Mouse (Mus musculus) brown adipose tissue, adult 24 weeks (tissue): ENCODE measurements around the gene Smarca4. TPM values are rescaled to one million over a fixed set of nuclear protein-coding genes. Genes with fewer than 3 reads are reported as not detected.

Experiments used
- polyA plus RNA-seq: library from polyadenylated mRNA; stranded (reverse); fragments of >200 nt; gene quantifications from 2 replicates; pipeline ENCODE4 v1.2.4, GENCODE M21; 2012; ENCODE audit not compliant: missing spikeins, insufficient read depth, insufficient read length

Smarca4 gene
- polyA plus RNA-seq, 1 experiment: 26.2 TPM

Other genes starting within 250 kb of the Smarca4 start
- 11.7 and 13.8 TPM in 2 replicates for gene Ilf3, start 248.3 kb upstream of the Smarca4 start, polyA plus RNA-seq
- 8.0 and 11.1 TPM in 2 replicates for gene Qtrt1, start 204.3 kb upstream of the Smarca4 start, polyA plus RNA-seq
- gene Dnm2, start 191.3 kb upstream of the Smarca4 start, polyA plus RNA-seq: 39.0 and 48.4 TPM in 2 replicates
- gene Tmed1, start 105.9 kb upstream of the Smarca4 start, polyA plus RNA-seq: 19.3 and 24.6 TPM in 2 replicates
- gene AB124611, start 90.0 kb upstream of the Smarca4 start, polyA plus RNA-seq: 2.1 and 2.6 TPM in 2 replicates
- 20.7 and 22.0 TPM in 2 replicates for gene Carm1, start 69.3 kb upstream of the Smarca4 start, polyA plus RNA-seq
- gene Timm29, start 23.4 kb upstream of the Smarca4 start, polyA plus RNA-seq: 30.3 and 31.1 TPM in 2 replicates
- gene Yipf2, start 23.3 kb upstream of the Smarca4 start, polyA plus RNA-seq: 12.7 and 14.6 TPM in 2 replicates
- gene Ldlr, start 107.3 kb downstream of the Smarca4 start, polyA plus RNA-seq: 11.2 and 29.0 TPM in 2 replicates
- gene Spc24, start 144.1 kb downstream of the Smarca4 start, polyA plus RNA-seq: not detected in 2 replicates
- gene Kank2, start 182.6 kb downstream of the Smarca4 start, polyA plus RNA-seq: 19.7 and 29.7 TPM in 2 replicates
- 54.2 and 167 TPM in 2 replicates for gene Angptl8, start 219.3 kb downstream of the Smarca4 start, polyA plus RNA-seq
- 6.9 and 9.5 TPM in 2 replicates for gene Dock6, start 236.5 kb downstream of the Smarca4 start, polyA plus RNA-seq